Mouse (Mus musculus) stomach, embryonic 15.5 days (tissue): ENCODE results near the gene Itprip. TPM values are rescaled to one million over a fixed set of nuclear protein-coding genes. Genes with fewer than 3 reads are reported as not detected.

ENCODE experiments used
- ATAC-seq: fragments of 200-750 bp; cut with Nextera tagmentation; 2 replicates; pipeline ENCODE4 v1.8.0; 2017; ENCODE audit warnings: low read depth, moderate number of reproducible peaks, moderate TSS enrichment; ENCODE audit not compliant: insufficient read depth, low FRiP score
- H3K27ac ChIP-seq: fragments of 300-500 bp; sonication (generic); 2 replicates; pipeline ENCODE4 v1.5.1; 2015; ENCODE audit warnings: mild to moderate bottlenecking, inconsistent platforms
- H3K27me3 ChIP-seq: fragments of 300-500 bp; sonication (generic); replicated peaks from 2 replicates; pipeline ENCODE4 v1.6.1; 2015; ENCODE audit warnings: inconsistent platforms
- H3K36me3 ChIP-seq: fragments of 300-500 bp; sonication (generic); 2 replicates; pipeline ENCODE4 v1.6.1; 2015; ENCODE audit warnings: inconsistent platforms
- H3K4me1 ChIP-seq: fragments of 300-500 bp; sonication (generic); 2 replicates; pipeline ENCODE4 v1.6.1; 2015; ENCODE audit warnings: inconsistent platforms
- H3K4me2 ChIP-seq: fragments of 300-500 bp; sonication (generic); 2 replicates; pipeline ENCODE4 v1.6.1; 2015; ENCODE audit warnings: mild to moderate bottlenecking, inconsistent platforms
- H3K4me3 ChIP-seq: fragments of 300-500 bp; sonication (generic); replicated peaks from 2 replicates; pipeline ENCODE4 v1.5.1; 2015; ENCODE audit warnings: inconsistent platforms
- H3K9ac ChIP-seq: fragments of 300-500 bp; sonication (generic); 2 replicates; pipeline ENCODE4 v1.6.1; 2015; ENCODE audit warnings: inconsistent platforms
- H3K9me3 ChIP-seq: fragments of 300-500 bp; sonication (generic); 2 replicates; pipeline ENCODE4 v1.6.1; 2016; ENCODE audit warnings: inconsistent platforms
- WGBS: fragments of 180-500 bp; shearing (Covaris S2); methylation state at CpG from one replicate; pipeline ENCODE4 v1.1.7; 2015; 5-methylcytosine and 5-hydroxymethylcytosine counted together
- polyA plus RNA-seq: library from polyadenylated mRNA; unstranded; fragments of >200 nt; fragmentation: Nextera tagmentation; extraction: Ambion mirVana; gene quantifications from 2 replicates; pipeline ENCODE4 v1.2.1, GENCODE M21; 2015

Itprip gene
- polyA plus RNA-seq, 1 experiment from 2014 or later: 12.6 TPM

- Histone ChIP-seq H3K27ac (no peak overlapping the region), H3K9me3 (no peaks in the 10 kb centered on the region), H3K4me2 (no peak overlapping the region), H3K36me3 (peaks cover 32% of the 10 kb centered on the region), H3K27me3 (no peaks in the 10 kb centered on the region), H3K4me1 (peaks cover 21% of the 10 kb centered on the region), H3K4me3 (no peak overlapping the region), H3K9ac (no peak overlapping the region)
- 79% methylated on average over 8 of the region's 8 CpGs for WGBS
- peak; percentile 65 for ATAC-seq
These were observed 20.5 kb downstream of the Itprip start for GRCm38 (mm10) chr19:47898472-47899079.

DNA sequence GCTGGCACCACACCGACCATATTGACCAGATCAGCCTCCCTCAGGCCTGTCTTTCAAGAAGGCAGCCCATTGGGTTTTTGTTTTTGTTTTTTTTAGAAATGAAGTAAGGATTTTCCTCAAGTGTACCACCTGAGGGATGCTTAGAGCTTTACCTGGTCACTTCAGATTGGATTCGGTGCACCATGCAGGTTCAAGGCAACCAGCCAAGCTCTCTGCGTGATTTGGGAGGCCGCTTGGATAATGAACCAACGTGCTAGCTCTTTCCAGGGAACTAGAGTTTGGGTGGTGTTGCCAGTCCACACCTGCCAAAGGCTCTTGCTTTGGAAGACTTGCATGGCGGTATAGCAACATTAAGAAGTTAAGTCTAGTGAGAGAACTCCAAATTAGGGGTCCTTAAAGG is 26.0 kb downstream of the Itprip start:
- H3K36me3 ChIP-seq: peaks cover 31% of the 10 kb centered on the region
- peaks cover 25% of the 10 kb centered on the region for H3K4me1 ChIP-seq
- no peak overlapping the region for H3K4me2 ChIP-seq
- ATAC-seq: no peak
- no peak overlapping the region for H3K9ac ChIP-seq
- H3K27me3 ChIP-seq: no peaks in the 10 kb centered on the region
- WGBS: 94% methylated on average over 6 of the region's 6 CpGs
- H3K4me3 ChIP-seq: no peak overlapping the region
- H3K27ac ChIP-seq: no peak overlapping the region
- H3K9me3 ChIP-seq: no peaks in the 10 kb centered on the region

GRCm38 (mm10) chr19:47891562-47892312 is 27.4 kb downstream of the Itprip start:
- Histone ChIP-seq H3K4me2 (peak overlapping the region; percentile 23; the same call in 1 of the 2 replicates), H3K9ac (no peak overlapping the region), H3K9me3 (no peaks in the 10 kb centered on the region), H3K27me3 (no peaks in the 10 kb centered on the region), H3K27ac (peak overlapping the region; percentile 53), H3K4me1 (peaks cover 25% of the 10 kb centered on the region), H3K36me3 (peaks cover 20% of the 10 kb centered on the region), H3K4me3 (no peak overlapping the region)
- ATAC-seq: peak; percentile 45; the same call in 1 of the 2 replicates
- WGBS: 51% methylated on average over 11 of the region's 11 CpGs

GRCm38 (mm10) chr19:47890489-47891130 is 28.5 kb downstream of the Itprip start:
- H3K9ac ChIP-seq: no peak overlapping the region

DNA sequence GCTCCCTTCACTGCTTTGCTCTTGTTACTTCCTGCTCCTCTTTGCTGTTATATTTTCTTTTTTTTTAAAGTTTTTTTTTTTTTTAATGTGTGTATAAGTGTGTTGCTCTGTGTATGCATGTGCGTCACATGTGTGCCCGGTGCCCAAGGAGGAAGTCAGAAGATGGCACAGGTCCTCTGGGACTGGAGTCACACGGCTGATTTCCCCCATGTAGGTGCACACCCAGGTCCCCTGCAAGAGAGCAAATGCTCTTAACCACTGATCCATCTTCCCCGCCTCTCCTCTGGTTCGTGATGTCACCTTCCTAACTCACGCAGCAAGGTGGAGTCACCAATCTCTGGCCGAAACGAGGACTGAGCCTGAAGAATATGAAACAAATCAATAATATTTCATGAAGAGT is 31.1 kb downstream of the Itprip start:
- no peaks in the 10 kb centered on the region for H3K27me3 ChIP-seq
- H3K9ac ChIP-seq: no peak overlapping the region
- H3K36me3 ChIP-seq: no peaks in the 10 kb centered on the region
- no peak overlapping the region for H3K4me2 ChIP-seq
- H3K9me3 ChIP-seq: no peaks in the 10 kb centered on the region
- no peak overlapping the region for H3K27ac ChIP-seq
- WGBS: 83% methylated on average over 8 of the region's 8 CpGs
- H3K4me1 ChIP-seq: peaks cover 25% of the 10 kb centered on the region
- no peak for ATAC-seq
- H3K4me3 ChIP-seq: no peak overlapping the region

More at GRCm38 (mm10) chr19:47890489-47891130, 28.5 kb downstream of the Itprip start:
- no peak overlapping the region for H3K4me3 ChIP-seq
- H3K9me3 ChIP-seq: no peaks in the 10 kb centered on the region
- no peaks in the 10 kb centered on the region for H3K27me3 ChIP-seq
- peak overlapping the region; percentile 53 for H3K27ac ChIP-seq
- no peak for ATAC-seq
- peak overlapping the region; percentile 23 for H3K4me2 ChIP-seq
- peaks cover 25% of the 10 kb centered on the region for H3K4me1 ChIP-seq
- peaks cover 10% of the 10 kb centered on the region for H3K36me3 ChIP-seq
- WGBS: 35% methylated on average over 10 of the region's 10 CpGs

DNA sequence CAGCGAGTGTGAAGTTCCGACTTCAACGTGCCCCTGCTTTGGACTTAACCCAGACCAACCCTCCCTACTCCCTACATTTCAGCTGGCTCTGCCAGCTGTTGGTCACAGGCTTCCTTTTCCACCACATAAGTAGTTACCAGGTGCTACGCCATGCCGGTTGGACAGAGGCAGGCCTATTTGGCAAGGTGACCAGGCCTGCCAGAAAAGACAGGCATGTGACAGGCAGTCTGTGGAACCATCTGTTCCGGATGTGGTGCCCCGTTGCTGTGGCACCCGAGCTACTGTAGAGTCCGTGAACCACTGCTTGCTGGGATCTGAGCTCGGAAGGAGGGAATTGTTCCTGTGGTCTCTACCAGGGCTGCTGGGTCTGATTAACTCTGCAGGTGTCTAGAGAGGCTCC is 31.7 kb downstream of the Itprip start:
- H3K27me3 ChIP-seq: no peaks in the 10 kb centered on the region
- H3K9me3 ChIP-seq: no peaks in the 10 kb centered on the region
- ATAC-seq: no peak
- peaks cover 22% of the 10 kb centered on the region for H3K4me1 ChIP-seq
- no peak overlapping the region for H3K27ac ChIP-seq
- 88% methylated on average over 10 of the region's 10 CpGs for WGBS
- H3K9ac ChIP-seq: no peak overlapping the region
- no peak overlapping the region for H3K4me3 ChIP-seq
- H3K36me3 ChIP-seq: no peaks in the 10 kb centered on the region
- no peak overlapping the region for H3K4me2 ChIP-seq

- no peak overlapping the region for H3K9ac ChIP-seq
- 44% methylated on average over 7 of the region's 7 CpGs for WGBS
- no peaks in the 10 kb centered on the region for H3K27me3 ChIP-seq
- no peak overlapping the region for H3K4me3 ChIP-seq
- H3K36me3 ChIP-seq: no peaks in the 10 kb centered on the region
- H3K27ac ChIP-seq: no peak overlapping the region
- peaks cover 15% of the 10 kb centered on the region for H3K4me1 ChIP-seq
- ATAC-seq: no peak
- H3K9me3 ChIP-seq: no peaks in the 10 kb centered on the region
- H3K4me2 ChIP-seq: no peak overlapping the region
These were observed 32.5 kb downstream of the Itprip start for GRCm38 (mm10) chr19:47886617-47887016.

DNA sequence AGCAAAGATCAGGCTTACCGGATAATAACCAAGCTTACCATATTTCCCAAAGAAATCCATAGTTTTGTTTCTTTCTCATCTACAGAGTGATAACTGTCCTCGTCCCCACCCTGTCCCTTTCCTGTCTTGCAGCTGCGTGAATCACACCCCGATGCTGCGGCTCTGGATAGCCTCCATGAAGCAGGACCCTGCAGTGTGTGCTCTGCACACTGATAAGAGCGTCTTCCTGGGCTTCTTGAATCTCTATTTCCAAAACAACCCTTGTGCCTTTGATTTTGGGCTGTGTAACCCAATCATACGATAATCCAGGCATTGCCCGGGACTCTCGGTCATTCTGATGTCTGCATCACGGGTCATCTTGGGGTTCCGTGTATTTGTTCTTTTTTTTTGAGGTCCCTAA is 33.2 kb downstream of the Itprip start:
- Histone ChIP-seq H3K4me1 (peaks cover 9% of the 10 kb centered on the region), H3K27ac (no peak overlapping the region), H3K4me2 (no peak overlapping the region), H3K9me3 (no peaks in the 10 kb centered on the region), H3K4me3 (no peak overlapping the region), H3K9ac (no peak overlapping the region), H3K36me3 (no peaks in the 10 kb centered on the region), H3K27me3 (no peaks in the 10 kb centered on the region)
- WGBS: 77% methylated on average over 11 of the region's 11 CpGs
- no peak for ATAC-seq

DNA sequence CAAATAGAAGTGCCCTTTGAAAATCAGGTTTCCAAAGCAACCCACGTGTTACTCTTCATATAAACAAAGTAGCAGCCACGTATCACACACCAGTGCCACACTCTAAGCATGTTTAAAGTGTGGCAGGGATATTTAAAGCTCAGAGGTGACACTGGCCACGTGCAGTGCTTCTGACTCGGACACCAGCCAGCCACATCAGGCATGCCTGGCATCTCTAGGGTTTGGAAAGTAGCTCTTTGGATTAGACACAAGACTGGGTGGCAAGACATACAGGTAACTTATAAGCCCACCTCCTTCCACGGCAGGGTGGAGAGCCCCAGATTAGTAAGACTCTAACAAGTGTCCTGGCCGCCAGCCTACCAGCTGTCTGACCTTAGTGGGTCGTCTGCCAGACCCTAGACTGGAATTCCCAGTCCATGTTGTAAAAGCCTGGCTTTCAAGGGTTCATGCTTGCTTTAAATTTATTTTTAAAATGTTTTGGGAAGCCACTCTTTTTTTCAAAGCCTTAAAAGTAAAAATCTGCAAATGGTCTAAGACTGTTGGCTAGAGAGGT is 33.8 kb downstream of the Itprip start:
- no peaks in the 10 kb centered on the region for H3K9me3 ChIP-seq
- peaks cover 6% of the 10 kb centered on the region for H3K4me1 ChIP-seq
- no peak overlapping the region for H3K9ac ChIP-seq
- ATAC-seq: no peak
- no peak overlapping the region for H3K4me3 ChIP-seq
- H3K4me2 ChIP-seq: no peak overlapping the region
- H3K36me3 ChIP-seq: no peaks in the 10 kb centered on the region
- no peak overlapping the region for H3K27ac ChIP-seq
- H3K27me3 ChIP-seq: no peaks in the 10 kb centered on the region
- WGBS: 54% methylated on average over 7 of the region's 7 CpGs

GRCm38 (mm10) chr19:47884296-47885085 is 34.6 kb downstream of the Itprip start:
- H3K4me1 ChIP-seq: peaks cover 3% of the 10 kb centered on the region; the same call in 1 of the 2 replicates
- no peak for ATAC-seq

GRCm38 (mm10) chr19:47882882-47883254 is 36.2 kb downstream of the Itprip start:
- no peaks in the 10 kb centered on the region for H3K9me3 ChIP-seq
- WGBS: 51% methylated on average over 9 of the region's 9 CpGs
- H3K4me2 ChIP-seq: no peak overlapping the region

More at GRCm38 (mm10) chr19:47884296-47885085, 34.6 kb downstream of the Itprip start:
- H3K36me3 ChIP-seq: no peaks in the 10 kb centered on the region
- H3K9me3 ChIP-seq: no peaks in the 10 kb centered on the region
- H3K27ac ChIP-seq: no peak overlapping the region
- H3K4me2 ChIP-seq: no peak overlapping the region
- WGBS: 62% methylated on average over 13 of the region's 13 CpGs
- no peak overlapping the region for H3K9ac ChIP-seq
- no peaks in the 10 kb centered on the region for H3K27me3 ChIP-seq
- H3K4me3 ChIP-seq: no peak overlapping the region

More at GRCm38 (mm10) chr19:47882882-47883254, 36.2 kb downstream of the Itprip start:
- ATAC-seq: peak; percentile 28; the same call in 1 of the 2 replicates
- no peak overlapping the region for H3K27ac ChIP-seq
- H3K4me3 ChIP-seq: no peak overlapping the region
- H3K36me3 ChIP-seq: no peaks in the 10 kb centered on the region
- H3K27me3 ChIP-seq: no peaks in the 10 kb centered on the region
- no peak overlapping the region for H3K9ac ChIP-seq
- peaks cover 3% of the 10 kb centered on the region; the same call in 1 of the 2 replicates for H3K4me1 ChIP-seq
